Mouse (Mus musculus): ENCODE measurements around the gene Adamts14. TPM values are rescaled to one million over a fixed set of nuclear protein-coding genes. Genes with fewer than 3 reads are reported as not detected.

The Adamts14 gene
- total RNA-seq, 2 experiments from 2014 or later, result 0.73 to 0.75 TPM

DNA sequence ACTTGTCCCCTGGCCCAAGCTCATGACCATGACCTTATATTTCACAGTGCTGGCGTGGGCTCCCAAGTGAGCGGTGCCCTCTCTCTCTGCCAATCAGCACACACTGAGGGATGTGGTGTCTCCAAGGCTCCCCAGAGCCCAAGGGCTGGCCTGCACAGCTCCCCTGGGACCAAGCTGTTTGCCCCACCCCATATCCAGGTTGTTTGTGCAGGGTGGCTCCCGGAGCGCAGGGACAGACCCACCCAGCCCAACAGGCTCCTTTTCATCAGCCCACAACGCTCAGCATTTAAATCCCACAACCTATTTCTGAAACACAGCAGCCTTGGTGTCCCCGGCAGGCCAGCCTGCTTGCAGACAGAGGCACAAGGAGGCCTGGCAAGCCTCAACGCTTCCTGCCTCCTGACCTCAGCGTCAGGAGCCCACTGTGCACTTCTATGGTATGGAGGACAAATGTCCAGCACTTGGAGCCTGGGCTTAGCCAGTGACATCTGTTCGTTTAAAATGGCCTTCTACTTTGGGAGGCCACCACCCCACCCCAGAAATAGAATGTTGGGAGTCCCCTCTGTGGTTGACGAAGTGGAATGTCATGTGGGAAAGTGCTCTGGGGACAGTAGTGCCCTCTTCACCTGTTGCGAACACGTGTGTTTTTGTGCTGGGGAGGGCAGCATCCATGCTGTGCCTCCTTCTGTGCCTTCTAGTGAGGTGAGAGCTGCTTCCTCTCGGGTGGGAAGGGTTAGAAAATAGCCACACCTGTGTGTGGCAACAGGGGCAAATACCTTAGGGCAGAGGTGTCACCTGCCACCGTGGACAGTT is 32.9 kb downstream of the Adamts14 start:
- intact Hi-C loops (cut with DNase I), result no loop called here
- DNase-seq (ENCODE audit: extremely low spot score in 1 of 2, low spot score in 2 of 2), result no peak

DNA sequence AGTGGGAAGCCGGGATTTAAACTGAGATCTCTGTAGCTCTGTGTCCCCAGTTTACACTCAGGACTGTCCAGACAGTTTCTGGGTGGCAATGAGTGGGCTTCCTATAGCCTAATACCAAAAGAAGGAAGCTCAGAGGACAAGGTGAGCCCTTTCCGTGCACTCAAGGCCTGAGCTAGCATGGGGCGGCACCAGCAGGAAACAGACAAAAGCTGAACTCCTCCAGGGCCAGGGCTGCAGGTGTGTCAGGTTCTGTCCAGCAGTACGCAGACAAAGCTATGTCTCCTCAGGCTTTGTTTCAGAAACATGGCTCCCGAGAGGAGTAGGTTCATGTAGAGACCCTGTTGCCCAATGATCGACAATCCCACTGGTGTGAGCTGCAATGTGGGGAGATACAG is 35.9 kb downstream of the Adamts14 start:
- intact Hi-C loops (cut with DNase I), result no loop called here
- DNase-seq (ENCODE audit: extremely low spot score in 1 of 2, low spot score in 2 of 2), result no peak

DNA sequence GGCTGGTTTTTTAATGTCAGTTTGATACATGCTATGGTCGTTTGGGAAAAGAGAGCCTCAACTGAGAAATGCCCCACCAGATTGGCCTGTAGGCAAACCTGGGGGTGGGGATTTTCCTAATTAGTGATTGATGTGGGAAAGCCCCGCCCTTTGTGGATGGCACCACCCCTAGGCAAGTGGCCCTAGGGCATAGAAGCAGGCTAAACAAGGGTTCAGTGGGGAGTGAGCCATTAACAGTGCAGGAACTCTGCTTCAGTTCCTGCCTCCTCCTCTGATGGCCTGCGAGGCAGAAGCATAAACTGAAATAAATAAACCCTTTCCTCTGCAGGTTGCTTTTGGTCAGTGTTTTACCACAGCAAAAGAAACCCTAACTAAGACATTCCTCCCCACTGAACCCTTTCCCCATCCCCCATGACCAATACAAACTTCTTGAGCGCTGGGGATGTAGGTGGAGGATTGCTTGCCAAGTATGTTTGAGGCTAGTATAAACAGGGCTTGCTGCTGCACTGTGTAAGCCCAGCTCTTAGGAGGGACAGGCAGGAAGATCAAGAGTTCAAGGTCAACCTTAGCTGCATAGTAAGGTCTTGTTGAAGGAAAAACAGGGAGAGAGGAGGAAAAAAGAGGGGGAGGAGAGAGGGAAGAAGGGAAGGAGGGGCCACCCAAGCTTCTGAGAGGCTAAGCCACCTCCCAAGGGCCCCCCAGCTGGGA is 36.4 kb downstream of the Adamts14 start:
- intact Hi-C loops (cut with DNase I), result no loop called here
- DNase-seq (ENCODE audit: extremely low spot score in 1 of 2, low spot score in 2 of 2), result no peak

DNA sequence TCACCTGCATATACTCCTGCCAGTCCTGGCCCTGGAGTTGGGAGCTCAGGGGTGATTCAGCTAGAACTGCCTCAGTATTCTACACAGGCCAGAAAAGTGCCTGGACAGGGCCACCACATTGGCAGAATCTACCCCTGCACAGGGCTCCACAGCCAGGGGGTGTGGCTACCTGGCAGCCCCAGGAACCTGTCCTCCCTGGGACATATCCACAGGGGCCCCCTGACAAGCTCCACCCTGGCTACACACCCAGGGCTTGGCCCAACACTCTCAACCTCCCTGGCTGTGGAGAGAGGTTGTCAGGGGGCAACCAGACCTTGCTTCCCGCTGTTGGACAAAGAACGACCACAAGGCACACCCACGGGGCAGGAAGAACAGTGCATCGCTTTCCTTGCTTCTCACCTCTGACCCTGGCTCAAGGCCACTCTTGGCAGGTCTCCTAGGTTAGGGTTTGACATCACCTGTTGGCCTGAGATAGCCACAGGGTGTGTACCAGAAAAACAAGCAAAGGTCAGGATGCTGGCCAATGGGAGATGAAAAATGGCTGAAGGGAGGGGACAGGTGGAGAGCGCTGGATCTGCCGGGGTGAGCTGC is 37.5 kb downstream of the Adamts14 start:
- no peak for DNase-seq (ENCODE audit: extremely low spot score in 1 of 2, low spot score in 2 of 2)
- intact Hi-C loops (cut with DNase I), result no loop called here

DNA sequence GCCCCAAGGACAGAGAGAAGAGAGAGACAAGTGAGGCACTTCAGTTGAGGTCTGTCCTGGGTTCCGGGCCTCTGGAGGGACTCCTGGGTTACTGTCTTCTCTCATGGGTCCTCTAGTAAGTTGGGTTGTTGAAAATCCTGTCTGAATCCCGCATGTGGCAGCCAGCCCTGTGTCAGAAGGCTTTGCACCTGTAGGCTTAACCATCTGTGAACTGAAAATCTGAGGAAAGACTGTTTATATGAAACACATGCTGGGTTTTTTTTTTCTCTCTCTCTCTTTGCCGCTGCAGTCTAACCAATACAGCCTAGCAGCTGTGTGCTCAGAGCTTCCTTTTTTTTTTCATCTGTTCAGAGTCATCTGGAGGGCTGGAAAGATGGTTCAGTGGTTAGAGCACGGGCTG is 38.9 kb downstream of the Adamts14 start:
- intact Hi-C loops (cut with DNase I), result no loop called here
- no peak for DNase-seq (ENCODE audit: extremely low spot score in 1 of 2, low spot score in 2 of 2)

DNA sequence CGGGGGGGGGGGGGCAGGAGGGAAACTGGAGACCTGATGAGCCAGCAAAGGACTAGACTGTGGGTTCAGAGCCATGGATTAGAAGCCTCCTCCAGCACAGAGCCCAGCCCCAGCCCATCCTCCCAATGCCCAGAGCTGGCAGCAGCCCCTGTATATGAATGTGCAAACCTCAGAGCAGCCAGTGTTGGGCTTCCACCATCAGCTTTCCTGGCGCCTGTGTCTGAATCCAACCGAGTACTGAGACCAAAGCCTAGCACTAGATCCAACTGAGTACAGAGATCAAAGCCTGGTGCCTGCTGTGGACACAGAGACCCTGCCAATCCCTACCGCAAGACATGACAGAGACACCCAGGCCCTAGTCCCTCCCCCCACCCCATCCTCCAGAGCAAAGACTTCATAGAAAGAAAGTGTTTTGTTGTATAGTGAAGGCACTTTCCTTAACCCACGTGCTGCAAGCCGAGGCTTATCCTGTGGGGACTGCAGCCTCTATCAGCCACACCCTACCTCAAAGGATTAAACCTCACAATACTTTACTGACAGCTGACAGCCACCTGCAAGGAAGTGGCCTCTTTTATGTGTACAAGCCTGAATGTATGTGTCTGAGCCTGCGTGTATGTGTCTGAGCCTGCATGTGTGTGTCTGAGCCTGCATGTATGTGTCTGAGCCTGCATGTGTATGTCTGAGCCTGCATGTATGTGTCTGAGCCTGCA is 40.2 kb downstream of the Adamts14 start:
- peak in 1 of 2 experiments; percentile 39 for DNase-seq (ENCODE audit: extremely low spot score in 1 of 2, low spot score in 2 of 2)
- intact Hi-C loops (cut with DNase I), result no loop called here

DNA sequence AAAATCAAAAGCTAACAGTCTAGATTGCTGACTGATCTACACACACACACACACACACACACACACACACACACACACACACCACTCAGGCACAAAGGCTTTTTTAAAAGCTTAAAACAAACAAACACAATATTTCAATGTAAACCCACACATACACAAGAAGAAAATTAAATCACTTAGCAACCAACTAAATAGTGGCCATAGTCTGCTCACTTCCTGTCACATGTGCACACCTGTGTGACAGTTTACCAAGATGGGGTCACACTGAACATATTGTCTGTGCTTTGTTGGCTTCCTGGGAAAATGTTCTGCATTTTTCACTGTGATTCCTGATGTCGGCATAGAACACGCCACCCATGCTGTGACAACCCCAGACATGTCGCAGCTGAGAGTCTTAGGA is 41.5 kb downstream of the Adamts14 start:
- intact Hi-C loops (cut with DNase I), result no loop called here
- DNase-seq (ENCODE audit: extremely low spot score in 1 of 2, low spot score in 2 of 2), result no peak

DNA sequence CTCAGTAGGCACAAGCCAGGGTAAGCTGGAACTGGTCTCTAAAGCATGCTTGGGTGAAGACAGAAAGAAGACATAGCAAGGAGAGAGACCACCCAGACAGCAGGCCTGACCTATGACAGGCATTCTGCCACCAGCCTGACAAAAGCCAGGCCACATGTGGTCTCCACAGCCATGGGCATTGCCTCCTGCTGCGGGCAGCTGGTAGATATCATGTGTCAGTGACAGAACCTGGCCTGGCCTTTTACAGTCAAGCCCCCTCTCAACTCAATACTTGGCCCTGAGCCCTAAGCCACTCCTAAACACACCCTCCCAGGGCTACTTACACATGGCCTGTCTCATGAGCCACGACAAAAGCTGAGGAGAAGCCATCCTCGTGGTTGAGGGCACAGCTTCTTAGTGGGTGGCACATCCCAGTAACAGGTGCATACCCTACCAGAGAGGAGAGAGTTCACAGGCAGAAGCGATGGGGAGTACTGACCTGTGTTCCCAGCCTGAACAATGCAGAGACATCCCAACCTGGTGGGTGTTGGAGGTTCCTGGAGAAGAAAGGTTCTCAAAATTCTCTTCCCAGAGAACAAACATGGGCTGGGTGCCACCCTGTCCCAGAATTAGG is 46.3 kb downstream of the Adamts14 start:
- intact Hi-C loops (cut with DNase I), result no loop called here
- DNase-seq (ENCODE audit: extremely low spot score in 1 of 2, low spot score in 2 of 2), result no peak

DNA sequence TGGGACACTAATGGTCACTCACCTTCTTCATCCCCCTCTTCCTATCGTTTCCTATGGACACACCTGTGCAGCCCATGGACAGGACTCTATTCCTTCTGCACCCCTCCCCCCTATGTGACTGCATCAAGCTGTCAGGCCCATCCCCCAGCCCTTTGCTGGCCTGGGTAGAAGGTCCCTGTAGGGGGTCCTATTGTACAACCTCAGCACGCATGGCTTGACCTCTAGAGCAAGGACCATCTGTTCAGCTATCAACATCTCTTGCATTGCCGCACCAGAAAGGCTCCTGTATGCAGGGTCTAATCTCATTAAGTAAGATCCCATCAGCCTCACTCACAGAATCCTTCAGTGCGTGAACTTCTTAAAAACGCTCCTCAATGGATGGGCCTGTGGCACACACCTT is 47.5 kb downstream of the Adamts14 start:
- intact Hi-C loops (cut with DNase I), result no loop called here
- DNase-seq (ENCODE audit: extremely low spot score in 1 of 2, low spot score in 2 of 2), result no peak

DNA sequence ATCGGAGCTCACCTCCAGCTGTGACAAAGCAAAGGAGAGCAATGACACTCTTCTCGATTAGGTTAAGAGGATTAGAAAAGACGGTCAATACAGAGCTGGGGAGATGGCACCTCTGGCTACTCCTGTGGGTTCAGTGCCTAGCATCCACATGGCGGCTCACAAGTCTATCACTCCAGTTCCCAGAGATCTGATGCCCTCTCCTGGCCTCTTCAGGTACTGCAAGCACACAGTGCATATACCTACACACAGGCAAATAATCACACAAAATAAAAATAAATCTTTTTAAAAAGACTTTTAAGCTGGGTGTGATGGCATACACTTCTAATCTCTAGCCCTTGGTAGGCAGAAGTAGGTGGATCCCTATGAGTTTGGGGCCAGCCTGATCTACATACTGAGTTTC is 53.9 kb downstream of the Adamts14 start:
- no peak for DNase-seq (ENCODE audit: extremely low spot score in 1 of 2, low spot score in 2 of 2)
- intact Hi-C loops (cut with DNase I), result no loop called here

DNA sequence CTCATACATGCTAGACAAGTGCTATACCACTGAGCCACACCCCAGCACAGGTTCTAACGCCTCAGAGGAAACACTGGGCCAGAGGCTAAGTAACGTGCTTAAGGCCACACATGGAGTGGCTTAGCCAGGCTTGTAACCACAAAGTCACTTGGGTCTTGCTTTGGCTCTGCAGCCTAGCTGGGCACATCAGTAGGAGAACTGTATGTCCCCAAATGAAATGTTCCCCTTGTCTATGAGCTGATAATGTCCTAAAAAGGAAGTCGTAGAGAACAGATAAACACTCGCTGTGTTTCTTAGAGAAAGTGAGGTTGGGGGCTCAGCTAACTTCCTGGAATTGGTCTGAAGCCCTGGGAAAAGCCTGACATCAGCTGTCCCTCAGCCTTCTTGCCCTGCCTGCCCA is 57.1 kb downstream of the Adamts14 start:
- intact Hi-C loops (cut with DNase I), result no loop called here
- DNase-seq (ENCODE audit: extremely low spot score in 1 of 2, low spot score in 2 of 2), result no peak

DNA sequence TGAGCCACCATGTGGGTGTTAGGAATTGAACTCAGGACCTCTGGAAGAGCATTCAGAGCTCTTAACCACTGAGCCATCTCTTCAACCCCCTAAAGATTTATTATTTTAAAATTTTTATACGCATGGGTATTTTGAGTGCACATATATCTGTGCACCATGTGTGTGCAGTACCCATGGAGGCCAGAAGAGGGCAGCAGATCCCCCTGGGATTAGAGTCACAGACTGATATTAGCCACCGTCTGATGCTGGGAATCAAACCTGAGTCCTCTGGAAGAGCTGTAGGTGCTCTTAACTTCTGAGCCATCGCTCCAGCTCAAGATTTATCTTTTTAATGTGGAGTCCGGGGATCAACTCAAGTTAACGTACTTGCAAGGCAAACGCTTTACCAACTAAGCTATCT is 57.6 kb downstream of the Adamts14 start:
- intact Hi-C loops (cut with DNase I), result no loop called here
- DNase-seq (ENCODE audit: extremely low spot score in 1 of 2, low spot score in 2 of 2), result no peak

DNA sequence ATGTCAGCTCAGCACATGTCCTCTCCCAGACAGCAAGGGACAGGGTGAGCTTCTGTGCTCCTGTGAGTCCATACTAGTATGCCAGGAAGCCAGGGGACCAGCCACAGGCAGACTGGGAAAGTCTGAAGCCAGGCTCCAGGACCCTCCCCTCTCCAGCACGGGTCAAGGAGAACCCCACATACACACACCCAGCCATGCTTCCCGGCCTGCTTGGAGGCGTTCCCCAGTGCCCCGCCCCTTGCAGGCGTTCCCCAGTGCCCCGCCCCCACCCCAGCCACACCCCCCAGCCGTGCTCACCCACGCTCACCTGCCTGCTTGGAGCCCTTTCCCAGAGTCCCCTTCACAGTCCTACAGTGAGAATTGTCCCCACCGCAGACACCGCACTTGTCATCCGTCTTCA is 60.4 kb downstream of the Adamts14 start:
- intact Hi-C loops (cut with DNase I), result no loop called here
- DNase-seq (ENCODE audit: extremely low spot score in 1 of 2, low spot score in 2 of 2), result no peak

DNA sequence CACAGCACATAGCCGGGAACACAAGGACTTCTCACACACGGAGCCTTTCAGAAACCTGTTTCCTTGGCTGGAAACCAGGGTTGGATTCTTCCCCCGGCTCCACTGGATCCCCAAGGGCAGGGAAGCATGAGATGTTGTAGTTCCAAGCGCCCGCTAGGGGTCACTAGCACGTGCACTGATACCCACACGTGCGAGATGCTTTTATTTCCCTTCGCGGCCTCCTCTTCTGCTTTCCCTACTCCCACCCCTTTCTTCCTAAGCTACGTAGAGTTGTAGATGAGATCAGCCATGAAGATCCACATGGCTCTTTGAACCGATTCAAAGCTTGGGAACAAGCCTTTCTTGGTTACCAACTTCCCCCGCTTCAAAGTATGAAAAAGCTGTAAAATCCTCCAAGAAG is 61.5 kb downstream of the Adamts14 start:
- intact Hi-C loops (cut with DNase I), result no loop called here
- peak; percentile 28 to 76 for DNase-seq (ENCODE audit: extremely low spot score in 1 of 2, low spot score in 2 of 2)

DNA sequence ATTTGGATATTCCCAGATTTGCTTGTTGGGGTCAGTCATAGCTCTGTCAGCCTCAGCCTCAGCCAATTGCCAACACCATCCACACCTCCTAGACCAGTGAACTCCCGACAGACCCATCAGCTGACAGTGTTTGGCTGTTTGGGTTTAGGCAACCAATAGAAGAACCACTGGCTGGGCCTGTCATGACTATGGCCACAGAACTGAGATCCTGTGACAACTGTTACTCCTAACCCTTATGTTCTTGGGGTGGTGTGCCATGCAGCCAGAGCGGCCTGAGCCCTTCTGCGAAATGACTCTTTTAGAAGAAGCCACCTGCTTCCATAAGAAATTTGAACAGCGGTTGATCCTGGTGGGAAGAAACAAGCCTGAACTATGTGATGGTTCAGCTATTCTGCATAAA is 62.1 kb downstream of the Adamts14 start:
- intact Hi-C loops (cut with DNase I), result no loop called here
- DNase-seq (ENCODE audit: extremely low spot score in 1 of 2, low spot score in 2 of 2), result no peak

DNA sequence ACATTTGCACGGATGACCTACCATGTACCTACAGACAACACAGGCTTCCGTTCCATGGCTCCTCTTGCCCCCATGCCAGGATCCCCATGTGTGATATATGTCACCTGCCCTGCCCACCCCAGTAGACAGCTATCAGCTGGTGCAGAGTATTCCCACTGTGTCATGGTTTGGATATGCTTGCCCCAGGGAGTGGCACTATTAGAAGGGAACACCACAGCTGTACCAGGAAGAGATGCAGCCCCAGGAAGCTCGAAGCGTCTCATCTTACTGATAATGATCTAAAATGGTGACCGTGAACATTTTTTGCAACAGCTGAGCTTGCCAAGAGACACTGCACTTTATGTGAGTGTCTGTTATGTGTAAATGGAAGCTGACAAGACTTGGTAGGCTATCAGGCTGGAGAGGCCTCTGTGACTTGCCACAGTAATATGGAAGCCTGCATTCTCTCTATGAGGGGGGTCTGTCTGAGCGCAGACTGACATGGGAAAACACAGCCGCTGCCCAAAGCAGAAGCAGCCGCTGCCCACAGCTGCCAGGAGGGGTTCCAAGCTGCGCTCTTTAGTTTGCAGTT is 65.0 kb downstream of the Adamts14 start:
- intact Hi-C loops (cut with DNase I), result no loop called here

DNA sequence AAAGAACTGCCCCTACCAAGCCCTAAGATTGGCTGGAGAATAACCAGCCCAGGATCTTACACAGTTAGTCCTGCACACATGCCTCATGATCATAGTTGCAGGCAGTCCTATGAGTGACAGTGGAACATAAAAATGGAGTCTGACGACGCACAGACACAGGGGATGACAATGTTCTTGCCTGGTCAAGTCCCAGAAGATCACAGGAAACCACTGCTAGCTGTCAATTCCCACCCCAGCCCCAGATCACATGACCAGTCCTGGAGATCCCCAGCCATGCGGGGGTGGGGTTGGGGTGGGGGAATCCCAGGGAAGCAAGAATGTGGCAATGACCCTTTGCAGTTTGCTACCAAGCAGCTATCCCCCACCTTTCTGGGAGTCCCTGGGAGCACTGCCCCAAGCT is 69.3 kb downstream of the Adamts14 start:
- intact Hi-C loops (cut with DNase I), result loop anchor here (5.0 kb wide), 1 partner anchor 203 kb away; no protein-coding TSS in a partner anchor
- no peak for DNase-seq (ENCODE audit: extremely low spot score in 1 of 2, low spot score in 2 of 2)

More for the DNA sequence above, 65.0 kb downstream of the Adamts14 start:
- no peak for DNase-seq (ENCODE audit: extremely low spot score in 1 of 2, low spot score in 2 of 2)

DNA sequence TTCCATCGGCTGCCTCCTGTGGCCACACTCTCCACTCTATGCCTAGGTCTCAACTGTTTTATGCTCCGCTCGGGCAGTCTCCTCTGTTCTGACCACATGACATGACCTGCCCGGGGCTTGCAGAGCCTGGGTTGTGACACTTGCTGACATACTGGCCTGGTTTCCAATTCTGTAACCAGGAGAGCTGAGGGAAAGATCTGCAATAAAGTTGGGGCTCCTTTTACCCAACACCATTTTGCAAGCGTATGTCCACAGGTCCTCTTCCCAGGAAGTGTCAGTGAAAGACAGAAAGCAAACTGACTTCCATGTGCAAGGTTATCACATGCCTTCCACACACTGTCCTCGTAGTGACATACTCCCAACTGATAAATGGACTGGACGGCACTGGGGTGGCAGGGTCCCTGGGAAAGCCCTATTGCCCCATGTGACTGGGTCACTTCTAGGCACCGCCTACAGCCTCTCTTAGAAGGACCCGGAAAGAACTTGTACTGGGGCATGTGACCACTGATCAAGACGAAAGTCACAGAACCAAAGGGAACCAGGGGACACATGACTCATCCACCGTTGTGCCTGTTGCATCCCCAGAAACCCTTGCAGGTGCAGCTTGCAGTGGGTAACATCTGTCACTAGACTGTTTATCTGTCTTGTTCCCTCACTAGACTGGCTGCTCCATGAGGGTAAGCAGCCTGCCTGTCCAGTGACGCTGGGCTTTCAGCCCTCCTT is 71.5 kb downstream of the Adamts14 start:
- intact Hi-C loops (cut with DNase I), result loop anchor here (5.0 kb wide), 1 partner anchor 206 kb away; no protein-coding TSS in a partner anchor
- DNase-seq (ENCODE audit: extremely low spot score in 1 of 2, low spot score in 2 of 2), result no peak
